Mouse (Mus musculus) lung, adult 2 months (tissue): ENCODE results near the gene Poldip3.

Experiments
- CTCF ChIP-seq: fragments of 200-500 bp; IDR thresholded peaks from 2 replicates; pipeline ENCODE4 v1.5.1; 2011; ENCODE audit warnings: mild to moderate bottlenecking, low read length, control low read depth; ENCODE audit not compliant: insufficient read depth
- POLR2A ChIP-seq: fragments of 200-500 bp; IDR thresholded peaks from 2 replicates; pipeline ENCODE4 v1.6.1; 2011; ENCODE audit warnings: low read depth, mild to moderate bottlenecking, control low read depth, low read length, borderline replicate concordance; ENCODE audit errors: extremely low read depth

- TF ChIP-seq CTCF = peak; percentile 70
- no peak for TF ChIP-seq POLR2A
Measured at GRCm38 (mm10) chr15:83085901-83086300, 63.3 kb downstream of the Poldip3 start.
